Mouse (Mus musculus) heart, postnatal 0 days (tissue): ENCODE results near the gene Atg16l2. TPM values are rescaled to one million over a fixed set of nuclear protein-coding genes. Genes with fewer than 3 reads are reported as not detected.

Source experiments
- ATAC-seq: fragments of 200-750 bp; cut with Nextera tagmentation; 2 replicates; pipeline ENCODE4 v1.8.0; 2017; ENCODE audit warnings: low read depth, moderate number of reproducible peaks, moderate library complexity; ENCODE audit not compliant: insufficient read depth
- DNase-seq: peaks from one replicate; pipeline ENCODE4 v3.0.0-alpha.2; 2016; ENCODE audit warnings: low spot score
- H3K27ac ChIP-seq: fragments of 300-500 bp; sonication (generic); 2 replicates; pipeline ENCODE4 v1.5.1; 2014; ENCODE audit warnings: low read depth, mild to moderate bottlenecking
- H3K27me3 ChIP-seq: fragments of 300-500 bp; sonication (generic); 2 replicates; pipeline ENCODE4 v1.6.1; 2014; ENCODE audit warnings: low read length, mixed read lengths; ENCODE audit not compliant: control insufficient read depth, insufficient read depth
- H3K36me3 ChIP-seq: fragments of 300-500 bp; sonication (generic); replicated peaks from 2 replicates; pipeline ENCODE4 v1.6.1; 2014; ENCODE audit warnings: low read length, mixed read lengths; ENCODE audit not compliant: control insufficient read depth, insufficient read depth
- H3K4me1 ChIP-seq: fragments of 300-500 bp; sonication (generic); 2 replicates; pipeline ENCODE4 v1.6.1; 2014; ENCODE audit warnings: antibody characterized with exemption; ENCODE audit not compliant: control insufficient read depth, insufficient read depth
- H3K4me2 ChIP-seq: fragments of 300-500 bp; sonication (generic); 2 replicates; pipeline ENCODE4 v1.6.1; 2014; ENCODE audit warnings: low read depth, mild to moderate bottlenecking, low read length, moderate library complexity
- H3K4me3 ChIP-seq: fragments of 300-500 bp; sonication (generic); 2 replicates; pipeline ENCODE4 v1.5.1; 2014; ENCODE audit warnings: low read depth, low read length
- H3K9ac ChIP-seq: fragments of 300-500 bp; sonication (generic); replicated peaks from 2 replicates; pipeline ENCODE4 v1.6.1; 2014; ENCODE audit warnings: low read depth, low read length, mixed read lengths
- H3K9me3 ChIP-seq: fragments of 300-500 bp; sonication (generic); replicated peaks from 2 replicates; pipeline ENCODE4 v1.6.1; 2016; ENCODE audit warnings: low read length; ENCODE audit not compliant: control insufficient read depth
- CTCF ChIP-seq: IDR thresholded peaks from 2 replicates; pipeline ENCODE4 v1.5.1; 2016; ENCODE audit warnings: antibody characterized with exemption, control low read depth, low read depth
- EP300 ChIP-seq: IDR thresholded peaks from 2 replicates; pipeline ENCODE4 v1.6.1; 2016; ENCODE audit warnings: antibody characterized with exemption, low read depth
- WGBS: fragments of 180-500 bp; shearing (Covaris S2); extraction: QIAGEN DNeasy Blood & Tissue Kit; methylation state at CpG from one replicate; pipeline ENCODE4 v1.1.7; 2014; 5-methylcytosine and 5-hydroxymethylcytosine counted together
- polyA plus RNA-seq: library from polyadenylated mRNA; unstranded; fragments of >200 nt; fragmentation: Nextera tagmentation; extraction: Ambion mirVana; gene quantifications from 2 replicates; pipeline ENCODE4 v1.2.1, GENCODE M21; 2015
- total RNA-seq: library from RNA; depleted of rRNA; stranded (reverse); fragments of >200 nt; gene quantifications from 2 replicates; pipeline ENCODE4 v1.2.3, GENCODE M21; 2014; ENCODE audit warnings: low replicate concordance

Atg16l2 gene
- total and polyA plus RNA-seq, 2 experiments from 2014 or later = 15.9 to 67.1 TPM

- Histone ChIP-seq H3K9ac (no peak overlapping the region), H3K4me1 (peaks cover 21% of the 10 kb centered on the region), H3K4me3 (no peak overlapping the region), H3K27me3 (peaks cover 14% of the 10 kb centered on the region; the same call in 1 of the 2 replicates), H3K36me3 (no peaks in the 10 kb centered on the region), H3K27ac (no peak overlapping the region), H3K9me3 (no peaks in the 10 kb centered on the region), H3K4me2 (no peak overlapping the region)
- DNase-seq = no peak
- no peak; the same call in 1 of the 2 replicates for ATAC-seq
- TF ChIP-seq EP300 (no peak), CTCF (no peak)
- WGBS = 46% methylated on average over 4 of the region's 4 CpGs
Observed at GRCm38 (mm10) chr7:101344892-101345291, 42.8 kb upstream of the Atg16l2 start.

GRCm38 (mm10) chr7:101343135-101343534, 41.1 kb upstream of the Atg16l2 start:
- TF ChIP-seq CTCF = no peak
- TF ChIP-seq EP300 = no peak
- Histone ChIP-seq H3K27me3 (0 out of 2 replicates have a peak, but pooled peaks cover 5% of the 10 kb centered on the region), H3K4me1 (peaks cover 21% of the 10 kb centered on the region), H3K9ac (no peak overlapping the region), H3K4me2 (no peak overlapping the region), H3K4me3 (no peak overlapping the region), H3K9me3 (no peaks in the 10 kb centered on the region), H3K27ac (no peak overlapping the region), H3K36me3 (no peaks in the 10 kb centered on the region)
- no peak for DNase-seq
- peak; percentile 35; the same call in 1 of the 2 replicates for ATAC-seq
- 60% methylated on average over 7 of the region's 7 CpGs for WGBS

- H3K9me3 ChIP-seq = no peaks in the 10 kb centered on the region
- ATAC-seq (no peak), DNase-seq (no peak)
- no peak overlapping the region for H3K27ac ChIP-seq
- H3K9ac ChIP-seq = no peak overlapping the region
- TF ChIP-seq CTCF (no peak), EP300 (no peak)
- 54% methylated on average over 6 of the region's 6 CpGs for WGBS
- H3K4me1 ChIP-seq = peaks cover 15% of the 10 kb centered on the region
- no peaks in the 10 kb centered on the region for H3K36me3 ChIP-seq
- no peak overlapping the region for H3K4me2 ChIP-seq
- H3K27me3 ChIP-seq = 0 out of 2 replicates have a peak, but pooled peaks cover 5% of the 10 kb centered on the region
- H3K4me3 ChIP-seq = no peak overlapping the region
Observed at GRCm38 (mm10) chr7:101341405-101341804, 39.4 kb upstream of the Atg16l2 start.

GRCm38 (mm10) chr7:101337401-101337800, 35.4 kb upstream of the Atg16l2 start:
- H3K4me3 ChIP-seq = no peak overlapping the region
- H3K4me1 ChIP-seq = peaks cover 4% of the 10 kb centered on the region
- no peaks in the 10 kb centered on the region for H3K36me3 ChIP-seq
- H3K4me2 ChIP-seq = no peak overlapping the region
- no peaks in the 10 kb centered on the region for H3K27me3 ChIP-seq
- no peak overlapping the region for H3K9ac ChIP-seq
- no peak for DNase-seq
- no peaks in the 10 kb centered on the region for H3K9me3 ChIP-seq
- TF ChIP-seq EP300 (no peak), CTCF (no peak)
- 80% methylated on average over 3 of the region's 3 CpGs for WGBS
- no peak for ATAC-seq
- no peak overlapping the region for H3K27ac ChIP-seq

- H3K4me3 ChIP-seq = no peak overlapping the region
- ATAC-seq (no peak), DNase-seq (no peak)
- no peak overlapping the region for H3K27ac ChIP-seq
- H3K36me3 ChIP-seq = no peaks in the 10 kb centered on the region
- 79% methylated on average over 3 of the region's 3 CpGs for WGBS
- H3K4me2 ChIP-seq = no peak overlapping the region
- H3K9me3 ChIP-seq = no peaks in the 10 kb centered on the region
- TF ChIP-seq EP300 (no peak), CTCF (no peak)
- H3K4me1 ChIP-seq = no peaks in the 10 kb centered on the region; the same call in 1 of the 2 replicates
- H3K9ac ChIP-seq = no peak overlapping the region
- no peaks in the 10 kb centered on the region for H3K27me3 ChIP-seq
Observed at GRCm38 (mm10) chr7:101336686-101337085, 34.6 kb upstream of the Atg16l2 start.

- Histone ChIP-seq H3K9ac (no peak overlapping the region), H3K27ac (no peak overlapping the region), H3K9me3 (no peaks in the 10 kb centered on the region), H3K4me1 (no peaks in the 10 kb centered on the region), H3K4me2 (no peak overlapping the region), H3K36me3 (no peaks in the 10 kb centered on the region; the same call in 1 of the 2 replicates), H3K27me3 (0 out of 2 replicates have a peak, but pooled peaks cover 3% of the 10 kb centered on the region), H3K4me3 (no peak overlapping the region)
- TF ChIP-seq EP300 (no peak), CTCF (no peak)
- DNase-seq (no peak), ATAC-seq (no peak)
- WGBS = 79% methylated on average over 2 of the region's 2 CpGs
Observed at GRCm38 (mm10) chr7:101335228-101335627, 33.2 kb upstream of the Atg16l2 start.
